Mouse (Mus musculus) myocyte (in vitro differentiated cells): ENCODE results near the gene Ascc1. TPM values are rescaled to one million over a fixed set of nuclear protein-coding genes. Genes with fewer than 3 reads are reported as not detected.
"Not testable (repeated sequence)": the region's sequence is repeated elsewhere in the genome, so short reads cannot be mapped to it uniquely, and the experiment has no call there.

Experiments used
- H3K27me3 ChIP-seq: one replicate; pipeline ENCODE4 v1.6.1; 2011; ENCODE audit not compliant: control insufficient read depth, insufficient read depth, insufficient read length
- H3K36me3 ChIP-seq: one replicate; pipeline ENCODE4 v1.6.1; 2011; ENCODE audit not compliant: control insufficient read depth, insufficient read depth
- H3K4me2 ChIP-seq: one replicate; pipeline ENCODE4 v1.6.1; 2011; ENCODE audit warnings: low read depth, control low read depth
- H3K4me3 ChIP-seq: one replicate; pipeline ENCODE4 v1.5.1; 2011; ENCODE audit warnings: mild to moderate bottlenecking, control low read depth, moderate library complexity
- H3K79me2 ChIP-seq: one replicate; pipeline ENCODE4 v1.6.1; 2011; ENCODE audit not compliant: control insufficient read depth, insufficient read depth
- H3ac ChIP-seq: one replicate; pipeline ENCODE4 v1.6.1; 2011; ENCODE audit not compliant: control insufficient read depth, insufficient read length
- CEBPB ChIP-seq: IDR thresholded peaks from 2 replicates; pipeline ENCODE4 v1.6.1; 2011; ENCODE audit warnings: mild to moderate bottlenecking, moderate library complexity; ENCODE audit not compliant: poor library complexity, insufficient read depth, severe bottlenecking
- E2F4 ChIP-seq: IDR thresholded peaks from one replicate; pipeline ENCODE4 v1.6.1; 2011; ENCODE audit warnings: mild to moderate bottlenecking, control low read depth, moderate library complexity; ENCODE audit not compliant: insufficient read depth
- MAX ChIP-seq: IDR thresholded peaks from one replicate; pipeline ENCODE4 v1.6.1; 2011; ENCODE audit warnings: low read depth, mild to moderate bottlenecking, control low read depth
- MYOD1 ChIP-seq, 3 experiments: IDR thresholded peaks; one replicate each; pipeline ENCODE4 v1.6.1; 2011; ENCODE audit warnings: control low read depth in 2 of 3, low read depth in 2 of 3, mild to moderate bottlenecking in 2 of 3, moderate library complexity in 1 of 3; ENCODE audit not compliant: insufficient read length in 2 of 3, control insufficient read depth in 1 of 3
- MYOG ChIP-seq, 3 experiments: IDR thresholded peaks; one replicate each; pipeline ENCODE4 v1.6.1; 2011; ENCODE audit warnings: control low read depth in 2 of 3, low read depth in 2 of 3, mild to moderate bottlenecking in 2 of 3; ENCODE audit not compliant: insufficient read length in 2 of 3, control insufficient read depth in 1 of 3, insufficient read depth in 1 of 3
- POLR2A ChIP-seq: IDR thresholded peaks from one replicate; pipeline ENCODE4 v1.6.1; 2011; ENCODE audit warnings: low read depth, mild to moderate bottlenecking, control low read depth, moderate library complexity; ENCODE audit not compliant: insufficient read length
- POLR2AphosphoS2 ChIP-seq: IDR thresholded peaks from one replicate; pipeline ENCODE4 v1.6.1; 2011; ENCODE audit warnings: low read depth, control low read depth; ENCODE audit not compliant: insufficient read length
- REST ChIP-seq: IDR thresholded peaks from one replicate; pipeline ENCODE4 v1.6.1; 2011; ENCODE audit warnings: mild to moderate bottlenecking, control low read depth, moderate library complexity; ENCODE audit not compliant: insufficient read depth, insufficient read length
- SRF ChIP-seq: IDR thresholded peaks from one replicate; pipeline ENCODE4 v1.6.1; 2011; ENCODE audit warnings: low read depth; ENCODE audit not compliant: control insufficient read depth, insufficient read length
- TCF12 ChIP-seq: IDR thresholded peaks from one replicate; pipeline ENCODE4 v1.6.1; 2011; ENCODE audit warnings: mild to moderate bottlenecking, control low read depth; ENCODE audit not compliant: poor library complexity, insufficient read depth, severe bottlenecking
- TCF3 ChIP-seq: IDR thresholded peaks from one replicate; pipeline ENCODE4 v1.6.1; 2011; ENCODE audit warnings: low read depth, control low read depth; ENCODE audit not compliant: insufficient read length
- USF1 ChIP-seq: IDR thresholded peaks from one replicate; pipeline ENCODE4 v1.6.1; 2011; ENCODE audit warnings: low read depth, mild to moderate bottlenecking, control low read depth, moderate library complexity
- polyA plus RNA-seq: library from polyadenylated mRNA; unstranded; fragments of >200 nt; fragmentation: generic; extraction: Trizol; gene quantifications from one replicate; pipeline ENCODE4 v1.2.1, GENCODE M21; 2012; ENCODE audit warnings: missing spikeins

Ascc1 gene
- polyA plus RNA-seq, 1 experiment: 36.7 TPM

DNA sequence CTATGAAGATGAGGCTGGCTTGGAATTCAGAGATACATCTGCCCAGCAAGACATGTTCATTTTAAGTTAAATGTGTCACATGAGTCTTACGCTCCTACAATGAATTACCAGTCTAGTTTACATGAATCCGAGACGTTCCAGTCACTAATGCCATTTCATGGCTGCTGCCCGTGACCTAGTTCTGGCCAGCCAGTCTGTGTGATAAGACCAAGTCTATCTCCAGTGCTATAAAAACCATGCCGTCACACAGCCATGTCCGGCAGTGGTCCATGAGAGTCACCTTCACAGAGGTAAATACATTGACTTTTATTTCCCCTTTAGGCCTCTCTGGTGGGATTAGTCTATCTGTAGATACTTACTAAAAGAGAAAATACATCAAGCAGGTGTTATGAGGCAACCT lies 6.7 kb upstream of the Ascc1 start:
- Histone ChIP-seq H3ac (no peak overlapping the region), H3K27me3 (no peaks in the 10 kb centered on the region), H3K4me2 (no peak overlapping the region), H3K36me3 (peaks cover 23% of the 10 kb centered on the region), H3K79me2 (peaks cover 60% of the 10 kb centered on the region), H3K4me3 (no peak overlapping the region)
- TF ChIP-seq USF1: no peak
- no peak for TF ChIP-seq POLR2AphosphoS2
- TF ChIP-seq E2F4: no peak
- no peak for TF ChIP-seq TCF12
- no peak for TF ChIP-seq CEBPB
- no peak for TF ChIP-seq MAX
- no peak for TF ChIP-seq SRF
- TF ChIP-seq MYOD1 (IDR thresholded peaks at IDR 0.05; ENCODE audit: control insufficient read depth in 1 of 3, insufficient read length in 2 of 3, low read depth in 2 of 3): no peak
- TF ChIP-seq POLR2A: no peak
- no peak for TF ChIP-seq REST
- TF ChIP-seq MYOG (IDR thresholded peaks at IDR 0.05; ENCODE audit: control insufficient read depth in 1 of 3, insufficient read depth in 1 of 3, insufficient read length in 2 of 3, low read depth in 2 of 3): no peak
- TF ChIP-seq TCF3: no peak

DNA sequence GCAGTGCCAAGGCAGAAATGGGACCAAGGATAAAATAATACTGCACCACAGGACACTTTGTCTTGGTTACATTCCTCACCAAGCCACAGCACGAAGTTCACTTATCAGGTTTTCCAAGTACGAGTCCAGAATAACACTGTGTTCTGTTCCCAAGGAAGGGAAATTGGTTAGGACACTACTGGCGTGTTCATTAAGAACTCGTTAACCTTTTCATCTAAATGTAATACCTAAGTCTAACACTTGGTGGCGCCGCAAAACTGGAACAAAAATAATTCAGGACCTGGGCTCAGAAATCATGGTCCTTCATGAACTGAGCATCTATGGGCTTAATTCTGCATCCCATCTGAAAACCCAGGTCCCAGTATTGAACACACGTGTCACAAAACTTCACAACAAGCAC lies 5.0 kb upstream of the Ascc1 start:
- no peaks in the 10 kb centered on the region for H3K27me3 ChIP-seq
- no peak overlapping the region for H3K4me3 ChIP-seq
- H3ac ChIP-seq: no peak overlapping the region
- no peak overlapping the region for H3K4me2 ChIP-seq
- peaks cover 68% of the 10 kb centered on the region for H3K79me2 ChIP-seq
- peaks cover 23% of the 10 kb centered on the region for H3K36me3 ChIP-seq
- TF ChIP-seq MYOD1 (IDR thresholded peaks at IDR 0.05; ENCODE audit: control insufficient read depth in 1 of 3, insufficient read length in 2 of 3, low read depth in 2 of 3) (no peak), TCF12 (no peak), CEBPB (no peak), E2F4 (no peak), POLR2AphosphoS2 (no peak), SRF (no peak), USF1 (no peak), TCF3 (no peak), REST (no peak), MYOG (IDR thresholded peaks at IDR 0.05; ENCODE audit: control insufficient read depth in 1 of 3, insufficient read depth in 1 of 3, insufficient read length in 2 of 3, low read depth in 2 of 3) (no peak), POLR2A (no peak), MAX (no peak)

DNA sequence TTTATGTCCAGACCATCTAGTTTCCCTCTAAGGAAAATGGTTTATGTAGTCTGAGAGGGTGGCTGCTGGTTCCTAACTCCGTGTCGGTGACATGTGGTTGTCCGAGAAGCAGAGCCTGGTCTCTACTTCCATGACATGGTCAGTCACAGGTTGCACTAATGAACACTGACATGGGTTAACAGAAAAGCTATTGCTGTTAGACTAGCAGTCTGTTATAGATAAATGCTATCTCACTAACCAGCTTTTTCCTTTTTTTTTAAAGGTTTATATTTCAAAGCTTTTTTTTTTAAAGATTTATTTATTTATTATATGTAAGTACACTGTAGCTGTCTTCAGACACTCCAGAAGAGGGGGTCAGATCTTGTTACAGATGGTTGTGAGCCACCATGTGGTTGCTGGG lies 3.5 kb upstream of the Ascc1 start:
- TF ChIP-seq MAX (no peak), POLR2A (no peak), MYOG (IDR thresholded peaks at IDR 0.05; ENCODE audit: control insufficient read depth in 1 of 3, insufficient read depth in 1 of 3, insufficient read length in 2 of 3, low read depth in 2 of 3) (no peak), CEBPB (no peak)
- H3K36me3 ChIP-seq: peaks cover 16% of the 10 kb centered on the region

DNA sequence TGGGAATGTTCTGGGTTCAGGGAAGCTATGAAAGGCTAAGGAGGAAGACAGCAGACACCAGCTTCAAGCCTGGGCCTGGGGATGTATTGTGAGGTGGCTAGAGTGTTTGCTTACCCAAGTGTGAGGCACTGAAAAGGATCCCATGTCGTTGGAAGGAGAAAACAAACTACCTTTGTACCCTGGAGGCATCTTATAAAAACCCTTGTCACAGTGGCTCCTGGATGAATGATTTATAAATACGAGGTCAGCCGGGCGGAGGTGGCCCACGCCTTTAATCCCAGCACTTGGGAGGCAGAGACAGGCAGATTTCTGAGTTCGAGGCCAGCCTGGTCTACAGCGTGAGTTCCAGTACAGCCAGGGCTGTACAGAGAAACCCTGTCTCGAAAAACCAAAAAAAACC lies 942 bp upstream of the Ascc1 start:
- Histone ChIP-seq H3K4me3 (peak overlapping the region; percentile 98), H3ac (peak overlapping the region; percentile 33)

More for the DNA sequence above, 3.5 kb upstream of the Ascc1 start:
- Histone ChIP-seq H3K27me3 (no peaks in the 10 kb centered on the region), H3ac (no peak overlapping the region), H3K79me2 (peaks cover 55% of the 10 kb centered on the region), H3K4me3 (no peak overlapping the region), H3K4me2 (no peak overlapping the region)

DNA sequence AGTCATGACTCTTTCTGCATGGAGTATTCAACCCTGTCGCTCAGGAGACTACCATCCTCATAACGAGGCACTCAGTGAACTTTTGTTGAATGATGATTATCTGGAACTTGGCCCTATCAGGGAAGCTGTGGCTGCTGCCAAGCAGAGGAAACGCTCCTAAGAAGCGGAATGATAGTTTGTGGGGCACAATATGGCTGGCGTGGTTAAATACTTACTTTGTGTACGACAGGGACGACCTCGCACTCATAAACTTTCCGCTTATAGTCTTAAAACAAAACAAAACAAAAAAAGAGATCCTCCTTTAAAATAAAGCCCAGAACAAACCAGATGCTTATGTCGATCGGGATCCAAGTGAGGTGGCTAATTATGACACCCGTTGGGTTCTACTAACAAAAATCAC lies 402 bp upstream of the Ascc1 start:
- Histone ChIP-seq H3K36me3 (peaks cover 3% of the 10 kb centered on the region), H3K4me3 (peak overlapping the region; percentile 98), H3ac (peak overlapping the region; percentile 33), H3K4me2 (peak overlapping the region; percentile 100), H3K79me2 (peaks cover 48% of the 10 kb centered on the region), H3K27me3 (no peaks in the 10 kb centered on the region)
- no peak for TF ChIP-seq MYOG (IDR thresholded peaks at IDR 0.05; ENCODE audit: control insufficient read depth in 1 of 3, insufficient read depth in 1 of 3, insufficient read length in 2 of 3, low read depth in 2 of 3)
- TF ChIP-seq MYOD1 (IDR thresholded peaks at IDR 0.05; ENCODE audit: control insufficient read depth in 1 of 3, insufficient read length in 2 of 3, low read depth in 2 of 3): no peak
- no peak for TF ChIP-seq REST
- TF ChIP-seq POLR2A: no peak
- no peak for TF ChIP-seq MAX
- TF ChIP-seq CEBPB: no peak
- no peak for TF ChIP-seq E2F4
- no peak for TF ChIP-seq TCF12
- no peak for TF ChIP-seq USF1
- no peak for TF ChIP-seq POLR2AphosphoS2
- TF ChIP-seq SRF: no peak
- TF ChIP-seq TCF3: no peak

More for the DNA sequence above, 942 bp upstream of the Ascc1 start:
- peaks cover 52% of the 10 kb centered on the region for H3K79me2 ChIP-seq
- peak overlapping the region; percentile 100 for H3K4me2 ChIP-seq
- H3K36me3 ChIP-seq, H3K27me3 ChIP-seq: not testable (repeated sequence)
